Mouse (Mus musculus): Measurements from ENCODE around the gene Il3. TPM values are rescaled to one million over a fixed set of nuclear protein-coding genes. Genes with fewer than 3 reads are reported as not detected.

The Il3 gene
- total RNA-seq, 2 experiments from 2014 or later = not detected

GRCm38 (mm10) chr11:54224475-54224986 is 42.5 kb downstream of the Il3 start:
- no peak overlapping the region for H3K4me3 ChIP-seq
- no peak overlapping the region for H3K27ac ChIP-seq
- DNase-seq = peak; percentile 52
- TF ChIP-seq CTCF (IDR thresholded peaks at IDR 0.05) = no peak
- intact Hi-C loops (cut with DNase I) = no loop called here

- no peak for DNase-seq
- intact Hi-C loops (cut with DNase I) = no loop called here
- Histone ChIP-seq H3K4me3 (no peak overlapping the region), H3K27ac (no peak overlapping the region)
- TF ChIP-seq CTCF (IDR thresholded peaks at IDR 0.05) = no peak
These were observed 43.2 kb downstream of the Il3 start for GRCm38 (mm10) chr11:54223637-54224474.

- H3K27ac ChIP-seq = no peak overlapping the region
- no peak for TF ChIP-seq CTCF (IDR thresholded peaks at IDR 0.05)
- no peak for DNase-seq
- intact Hi-C loops (cut with DNase I) = no loop called here
- H3K4me3 ChIP-seq = no peak overlapping the region
These were observed 47.0 kb downstream of the Il3 start for GRCm38 (mm10) chr11:54219903-54220740.

GRCm38 (mm10) chr11:54219191-54219590 is 47.9 kb downstream of the Il3 start:
- H3K4me3 ChIP-seq = no peak overlapping the region
- intact Hi-C loops (cut with DNase I) = no loop called here
- DNase-seq = no peak
- no peak overlapping the region for H3K27ac ChIP-seq
- no peak for TF ChIP-seq CTCF (IDR thresholded peaks at IDR 0.05)

- no peak overlapping the region for H3K4me3 ChIP-seq
- no peak for TF ChIP-seq CTCF (IDR thresholded peaks at IDR 0.05)
- peak; percentile 24 for DNase-seq
- no peak overlapping the region for H3K27ac ChIP-seq
- intact Hi-C loops (cut with DNase I) = no loop called here
These were observed 49.7 kb downstream of the Il3 start for GRCm38 (mm10) chr11:54217384-54217783.

GRCm38 (mm10) chr11:54216091-54216490 is 51.0 kb downstream of the Il3 start:
- intact Hi-C loops (cut with DNase I) = no loop called here
- DNase-seq = no peak
- no peak overlapping the region for H3K27ac ChIP-seq

More at GRCm38 (mm10) chr11:54216091-54216490, 51.0 kb downstream of the Il3 start:
- TF ChIP-seq CTCF (IDR thresholded peaks at IDR 0.05) = no peak
- H3K4me3 ChIP-seq = no peak overlapping the region

Other genes starting within 250 kb of the Il3 start
- gene Slc22a4, start 239.2 kb downstream of the Il3 start, total RNA-seq (2021) = 1 to 10 TPM; 1.9 to 2.6 TPM
- gene Pdlim4, start 198.3 kb downstream of the Il3 start, total RNA-seq (2021) = 1 to 10 TPM; 4.7 to 7.9 TPM
- gene P4ha2, start 167.2 kb downstream of the Il3 start, total RNA-seq (2021) = 10 to 100 TPM; 27.2 to 46.2 TPM
- not detected for gene Csf2, start 17.6 kb downstream of the Il3 start, total RNA-seq (2021)
- gene Acsl6, start 36.5 kb upstream of the Il3 start, total RNA-seq (2021) = 10 to 100 TPM; 21.9 to 23.1 TPM
- gene Meikin, start 103.4 kb upstream of the Il3 start, total RNA-seq (2021) = not detected
- gene Fnip1, start 170.9 kb upstream of the Il3 start, total RNA-seq (2021) = 10 to 100 TPM; 28.7 to 35.9 TPM

Data from gastrocnemius, adult 2 months (tissue).